Mouse (Mus musculus): ENCODE measurements at regions not wholly inside any gene's neighbourhood (a gene's known extent, or its start where the extent isn't known, plus 50 kb on each side); places are given as distances from the start of the nearest gene placed in this dataset.
"Not testable (repeated sequence)": the region's sequence is repeated elsewhere in the genome, so short reads cannot be mapped to it uniquely, and the experiment has no call there.

DNA sequence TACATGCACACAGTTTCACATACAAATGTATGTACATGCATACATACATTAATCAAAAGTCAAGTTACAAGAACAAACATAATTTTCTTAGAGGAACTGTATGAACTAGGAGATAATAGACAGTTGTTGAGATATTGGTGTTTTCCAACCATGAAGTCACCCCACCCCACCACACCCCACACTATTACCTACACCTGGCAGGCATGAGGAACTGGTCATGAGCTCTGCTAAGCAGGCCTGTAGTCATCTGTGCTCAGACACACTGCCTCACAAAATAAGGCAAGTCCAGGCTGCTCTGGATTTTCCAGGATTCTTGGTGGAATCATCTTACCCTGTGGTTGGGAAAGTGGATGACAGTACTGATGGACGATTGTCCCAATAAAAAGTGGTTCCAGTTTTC lies 347.6 kb upstream of the Klhl29 start:
- no peak overlapping the region for H3K4me3 ChIP-seq (ENCODE audit: control insufficient read depth in 1 of 2, insufficient read depth in 1 of 2, low read depth in 1 of 2, low read length in 2 of 2)
- no peaks in the 10 kb centered on the region for H3K36me3 ChIP-seq (ENCODE audit: control insufficient read depth, insufficient read depth, low read length)
- H3K9ac ChIP-seq (ENCODE audit: low read length): no peak overlapping the region
- no peak for ATAC-seq (ENCODE audit: insufficient number of reproducible peaks, insufficient read depth, low FRiP score, low read depth)
- no peak overlapping the region for H3K4me2 ChIP-seq (ENCODE audit: low read length)
- no peaks in the 10 kb centered on the region for H3K27me3 ChIP-seq (ENCODE audit: control insufficient read depth, insufficient read depth, low read length)
- no peaks in the 10 kb centered on the region for H3K9me3 ChIP-seq (ENCODE audit: control insufficient read depth, low read length)
- H3K4me1 ChIP-seq (ENCODE audit: control insufficient read depth in 2 of 2, insufficient read depth in 2 of 2, low read length in 2 of 2): no peaks in the 10 kb centered on the region
- H3K27ac ChIP-seq (replicated peaks in 1 of 2; ENCODE audit: control insufficient read depth in 1 of 2, insufficient read depth in 1 of 2, low read depth in 2 of 2, low read length in 2 of 2): no peak overlapping the region
- WGBS: 82% methylated on average over 1 of the region's 1 CpGs

DNA sequence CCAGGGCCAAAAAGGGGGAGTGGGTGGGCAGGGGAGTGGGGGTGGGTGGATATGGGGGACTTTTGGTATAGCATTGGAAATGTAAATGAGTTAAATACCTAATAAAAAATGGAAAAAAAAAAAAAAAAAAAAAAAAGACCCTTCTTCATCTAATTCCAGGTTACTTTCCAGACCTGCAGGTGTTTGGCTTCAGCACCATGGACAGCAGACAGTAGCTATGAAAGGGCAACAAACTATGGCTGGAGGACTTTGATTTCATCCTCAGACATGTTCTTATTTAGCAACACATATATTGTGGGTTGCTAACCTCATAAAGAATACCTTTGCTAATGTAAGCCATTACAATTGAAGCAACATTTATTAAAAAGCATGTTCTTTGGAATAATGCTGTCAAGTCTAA lies 342.0 kb upstream of the Klhl29 start:
- not testable (repeated sequence) for H3K9ac ChIP-seq (ENCODE audit: low read length); H3K27ac ChIP-seq (replicated peaks in 1 of 2; ENCODE audit: control insufficient read depth in 1 of 2, insufficient read depth in 1 of 2, low read depth in 2 of 2, low read length in 2 of 2); H3K36me3 ChIP-seq (ENCODE audit: control insufficient read depth, insufficient read depth, low read length); H3K4me3 ChIP-seq (ENCODE audit: control insufficient read depth in 1 of 2, insufficient read depth in 1 of 2, low read depth in 1 of 2, low read length in 2 of 2); H3K27me3 ChIP-seq (ENCODE audit: control insufficient read depth, insufficient read depth, low read length); ATAC-seq (ENCODE audit: insufficient number of reproducible peaks, insufficient read depth, low FRiP score, low read depth); H3K4me2 ChIP-seq (ENCODE audit: low read length); H3K9me3 ChIP-seq (ENCODE audit: control insufficient read depth, low read length); H3K4me1 ChIP-seq (ENCODE audit: control insufficient read depth in 2 of 2, insufficient read depth in 2 of 2, low read length in 2 of 2)

DNA sequence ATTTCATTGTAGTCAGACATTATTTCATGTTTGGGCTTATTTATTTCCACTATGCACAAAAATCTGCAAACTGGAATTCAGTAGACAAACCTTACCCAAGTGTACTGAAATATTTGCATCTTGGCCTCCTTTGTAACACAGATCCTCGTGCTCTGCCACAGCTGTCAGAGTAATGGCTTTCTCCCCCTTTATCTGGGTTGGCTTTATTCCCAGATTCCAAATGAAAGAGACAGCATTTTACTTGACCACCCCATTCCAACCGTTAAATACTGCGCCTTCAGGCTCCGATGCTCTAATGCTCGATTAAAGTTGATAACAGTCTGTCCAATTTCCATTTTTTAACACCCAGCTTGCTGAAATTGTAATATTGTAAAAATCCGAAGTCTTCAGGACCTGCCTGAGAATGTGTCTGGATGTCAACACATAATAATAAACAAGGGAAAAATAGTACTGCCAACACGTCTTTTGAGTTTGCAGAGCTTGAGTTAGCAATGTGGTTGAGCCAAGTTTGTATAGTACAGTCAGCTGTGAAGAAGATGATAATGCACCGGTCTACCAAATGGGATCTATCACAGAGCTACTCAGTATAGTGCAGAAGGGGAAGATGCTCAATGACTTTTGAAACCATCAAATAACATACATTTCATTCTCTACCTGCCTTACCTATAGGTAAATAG lies 323.4 kb upstream of the Klhl29 start:
- no peaks in the 10 kb centered on the region for H3K27me3 ChIP-seq (ENCODE audit: control insufficient read depth, insufficient read depth, low read length)
- no peaks in the 10 kb centered on the region for H3K9me3 ChIP-seq (ENCODE audit: control insufficient read depth, low read length)
- WGBS: 52% methylated on average over 8 of the region's 8 CpGs
- H3K27ac ChIP-seq (replicated peaks in 1 of 2; ENCODE audit: control insufficient read depth in 1 of 2, insufficient read depth in 1 of 2, low read depth in 2 of 2, low read length in 2 of 2): no peak overlapping the region
- no peak overlapping the region for H3K9ac ChIP-seq (ENCODE audit: low read length)
- no peaks in the 10 kb centered on the region for H3K4me1 ChIP-seq (ENCODE audit: control insufficient read depth in 2 of 2, insufficient read depth in 2 of 2, low read length in 2 of 2)
- ATAC-seq (ENCODE audit: insufficient number of reproducible peaks, insufficient read depth, low FRiP score, low read depth): no peak
- H3K4me3 ChIP-seq (ENCODE audit: control insufficient read depth in 1 of 2, insufficient read depth in 1 of 2, low read depth in 1 of 2, low read length in 2 of 2): no peak overlapping the region
- no peaks in the 10 kb centered on the region for H3K36me3 ChIP-seq (ENCODE audit: control insufficient read depth, insufficient read depth, low read length)
- H3K4me2 ChIP-seq (ENCODE audit: low read length): no peak overlapping the region

GRCm38 (mm10) chr12:5682182-5682581 lies 306.7 kb upstream of the Klhl29 start:
- Histone ChIP-seq H3K27ac (replicated peaks in 1 of 2; ENCODE audit: control insufficient read depth in 1 of 2, insufficient read depth in 1 of 2, low read depth in 2 of 2, low read length in 2 of 2) (no peak overlapping the region), H3K4me3 (ENCODE audit: control insufficient read depth in 1 of 2, insufficient read depth in 1 of 2, low read depth in 1 of 2, low read length in 2 of 2) (no peak overlapping the region), H3K9me3 (ENCODE audit: control insufficient read depth, low read length) (no peaks in the 10 kb centered on the region), H3K4me1 (ENCODE audit: control insufficient read depth in 2 of 2, insufficient read depth in 2 of 2, low read length in 2 of 2) (no peaks in the 10 kb centered on the region), H3K27me3 (ENCODE audit: control insufficient read depth, insufficient read depth, low read length) (no peaks in the 10 kb centered on the region), H3K36me3 (ENCODE audit: control insufficient read depth, insufficient read depth, low read length) (no peaks in the 10 kb centered on the region), H3K9ac (ENCODE audit: low read length) (no peak overlapping the region), H3K4me2 (ENCODE audit: low read length) (no peak overlapping the region)
- no peak for ATAC-seq (ENCODE audit: insufficient number of reproducible peaks, insufficient read depth, low FRiP score, low read depth)
- 75% methylated on average over 5 of the region's 5 CpGs for WGBS

DNA sequence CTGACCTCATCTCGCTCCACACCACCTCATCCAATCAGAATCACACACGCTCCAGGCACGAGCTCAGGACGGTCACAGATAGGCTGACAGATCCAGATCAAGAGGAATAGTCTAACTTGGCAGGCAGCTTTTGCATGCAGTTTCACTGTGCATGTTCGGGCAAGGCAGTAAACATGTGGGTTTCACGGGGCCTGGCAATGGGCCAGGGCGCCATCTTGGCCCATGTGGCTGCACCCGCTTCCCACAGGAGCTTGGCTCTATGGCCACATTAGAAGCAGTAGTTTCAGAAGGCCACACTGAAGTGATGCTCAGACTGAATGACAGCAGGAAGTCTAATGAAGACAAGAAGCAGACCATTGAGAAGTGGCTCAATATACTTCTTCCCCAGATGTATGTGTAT lies 302.6 kb upstream of the Klhl29 start:
- H3K4me3 ChIP-seq (ENCODE audit: control insufficient read depth in 1 of 2, insufficient read depth in 1 of 2, low read depth in 1 of 2, low read length in 2 of 2); H3K9me3 ChIP-seq (ENCODE audit: control insufficient read depth, low read length); H3K27me3 ChIP-seq (ENCODE audit: control insufficient read depth, insufficient read depth, low read length); H3K9ac ChIP-seq (ENCODE audit: low read length); H3K4me1 ChIP-seq (ENCODE audit: control insufficient read depth in 2 of 2, insufficient read depth in 2 of 2, low read length in 2 of 2); H3K4me2 ChIP-seq (ENCODE audit: low read length); H3K27ac ChIP-seq (replicated peaks in 1 of 2; ENCODE audit: control insufficient read depth in 1 of 2, insufficient read depth in 1 of 2, low read depth in 2 of 2, low read length in 2 of 2); H3K36me3 ChIP-seq (ENCODE audit: control insufficient read depth, insufficient read depth, low read length); ATAC-seq (ENCODE audit: insufficient number of reproducible peaks, insufficient read depth, low FRiP score, low read depth): not testable (repeated sequence)
- WGBS: 84% methylated on average over 8 of the region's 8 CpGs

GRCm38 (mm10) chr12:5668486-5668885 lies 293.0 kb upstream of the Klhl29 start:
- WGBS: 83% methylated on average over 3 of the region's 3 CpGs
- no peaks in the 10 kb centered on the region for H3K9me3 ChIP-seq (ENCODE audit: control insufficient read depth, low read length)
- H3K36me3 ChIP-seq (ENCODE audit: control insufficient read depth, insufficient read depth, low read length): no peaks in the 10 kb centered on the region
- H3K27ac ChIP-seq (replicated peaks in 1 of 2; ENCODE audit: control insufficient read depth in 1 of 2, insufficient read depth in 1 of 2, low read depth in 2 of 2, low read length in 2 of 2): no peak overlapping the region
- no peak overlapping the region for H3K4me2 ChIP-seq (ENCODE audit: low read length)
- H3K4me1 ChIP-seq (ENCODE audit: control insufficient read depth in 2 of 2, insufficient read depth in 2 of 2, low read length in 2 of 2): no peaks in the 10 kb centered on the region
- no peak overlapping the region for H3K9ac ChIP-seq (ENCODE audit: low read length)
- no peak overlapping the region for H3K4me3 ChIP-seq (ENCODE audit: control insufficient read depth in 1 of 2, insufficient read depth in 1 of 2, low read depth in 1 of 2, low read length in 2 of 2)
- no peaks in the 10 kb centered on the region for H3K27me3 ChIP-seq (ENCODE audit: control insufficient read depth, insufficient read depth, low read length)
- no peak for ATAC-seq (ENCODE audit: insufficient number of reproducible peaks, insufficient read depth, low FRiP score, low read depth)

GRCm38 (mm10) chr12:5637571-5638275 lies 262.2 kb upstream of the Klhl29 start:
- 83% methylated on average over 9 of the region's 9 CpGs for WGBS
- no peaks in the 10 kb centered on the region for H3K27me3 ChIP-seq (ENCODE audit: control insufficient read depth, insufficient read depth, low read length)
- H3K4me3 ChIP-seq (ENCODE audit: control insufficient read depth in 1 of 2, insufficient read depth in 1 of 2, low read depth in 1 of 2, low read length in 2 of 2): no peak overlapping the region
- no peaks in the 10 kb centered on the region for H3K4me1 ChIP-seq (ENCODE audit: control insufficient read depth in 2 of 2, insufficient read depth in 2 of 2, low read length in 2 of 2)
- H3K9me3 ChIP-seq (ENCODE audit: control insufficient read depth, low read length): no peaks in the 10 kb centered on the region
- no peak overlapping the region for H3K27ac ChIP-seq (replicated peaks in 1 of 2; ENCODE audit: control insufficient read depth in 1 of 2, insufficient read depth in 1 of 2, low read depth in 2 of 2, low read length in 2 of 2)
- no peaks in the 10 kb centered on the region for H3K36me3 ChIP-seq (ENCODE audit: control insufficient read depth, insufficient read depth, low read length)
- no peak overlapping the region for H3K4me2 ChIP-seq (ENCODE audit: low read length)
- no peak overlapping the region for H3K9ac ChIP-seq (ENCODE audit: low read length)
- no peak for ATAC-seq (ENCODE audit: insufficient number of reproducible peaks, insufficient read depth, low FRiP score, low read depth)

- no peak overlapping the region for H3K27ac ChIP-seq (replicated peaks in 1 of 2; ENCODE audit: control insufficient read depth in 1 of 2, insufficient read depth in 1 of 2, low read depth in 2 of 2, low read length in 2 of 2)
- ATAC-seq (ENCODE audit: insufficient number of reproducible peaks, insufficient read depth, low FRiP score, low read depth): no peak
- no peaks in the 10 kb centered on the region for H3K9me3 ChIP-seq (ENCODE audit: control insufficient read depth, low read length)
- no peak overlapping the region for H3K4me2 ChIP-seq (ENCODE audit: low read length)
- no peak overlapping the region for H3K4me3 ChIP-seq (ENCODE audit: control insufficient read depth in 1 of 2, insufficient read depth in 1 of 2, low read depth in 1 of 2, low read length in 2 of 2)
- no peaks in the 10 kb centered on the region for H3K27me3 ChIP-seq (ENCODE audit: control insufficient read depth, insufficient read depth, low read length)
- WGBS: 77% methylated on average over 3 of the region's 3 CpGs
- H3K4me1 ChIP-seq (ENCODE audit: control insufficient read depth in 2 of 2, insufficient read depth in 2 of 2, low read length in 2 of 2): no peaks in the 10 kb centered on the region
- no peaks in the 10 kb centered on the region for H3K36me3 ChIP-seq (ENCODE audit: control insufficient read depth, insufficient read depth, low read length)
- no peak overlapping the region for H3K9ac ChIP-seq (ENCODE audit: low read length)
Measured at GRCm38 (mm10) chr12:5633971-5634370, 258.5 kb upstream of the Klhl29 start.

Measured in heart, embryonic 14.5 days (tissue).